Mouse (Mus musculus): ENCODE measurements around the gene Marveld2. TPM values are rescaled to one million over a fixed set of nuclear protein-coding genes. Genes with fewer than 3 reads are reported as not detected.
A peak's percentile ranks its signal among the peaks of the same experiment; 100 is the strongest.

Marveld2 gene
- 8.6 and 9.4 TPM in 2 replicates for polyA plus RNA-seq (2015; fragmentation: Nextera tagmentation; extraction: Ambion mirVana)

DNA sequence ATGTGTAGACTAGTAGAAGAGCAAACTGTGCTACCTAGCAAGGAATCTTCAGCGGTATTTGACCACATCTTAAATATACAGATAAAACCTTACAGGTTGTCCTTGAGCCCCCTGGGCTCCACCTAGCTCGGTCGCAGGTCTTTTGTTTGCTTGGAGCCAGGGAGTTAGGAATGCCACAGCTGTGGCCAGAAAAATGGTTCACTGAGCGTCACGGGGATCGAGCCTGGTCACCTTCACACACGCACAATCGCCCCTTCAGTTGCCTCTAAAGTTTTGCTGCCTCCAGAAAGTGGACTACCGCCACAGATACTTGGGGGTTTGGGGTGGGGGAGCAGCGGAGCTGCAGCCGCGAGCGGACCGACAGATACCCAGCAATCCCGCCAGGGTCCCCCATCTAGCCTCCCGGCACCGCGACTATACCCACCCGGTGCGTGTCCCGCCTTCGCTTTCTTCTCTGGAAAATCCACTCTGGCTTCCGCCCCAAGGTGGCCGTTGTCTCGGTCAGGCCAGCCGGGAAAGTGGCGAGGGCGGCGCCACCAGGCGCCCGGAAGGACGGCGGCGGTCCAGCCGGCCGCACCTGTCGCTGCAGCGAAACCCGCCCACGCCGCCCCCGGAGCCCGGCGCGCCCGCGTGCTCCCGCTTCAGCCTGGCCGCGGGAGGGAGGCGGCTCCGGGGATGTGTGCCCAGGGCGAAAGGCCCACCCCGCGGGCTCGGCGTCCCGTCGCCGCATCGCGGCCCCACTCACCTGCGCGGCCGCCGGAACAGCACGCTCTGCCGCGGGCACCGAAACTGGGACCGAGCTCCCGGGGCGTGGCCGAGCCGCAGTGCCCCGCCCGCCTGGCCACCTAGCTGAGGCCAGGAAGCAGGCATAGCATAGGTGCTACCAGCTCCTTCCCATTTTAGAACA lies at the start of gene Marveld2:
TSS of gene Marveld2 (minus strand) at position 791 of the 907 bp plus-strand sequence.
- peak within 1 kb of the TSS; percentile 93 for H3K4me2 ChIP-seq (ENCODE audit: low read depth, low read length)
- no peaks in the 10 kb centered on the region for H3K4me1 ChIP-seq (ENCODE audit: insufficient read depth)
- peak; percentile 67 for DNase-seq
- WGBS (ENCODE audit: insufficient replicate concordance) = 3% methylated on average over 60 of the region's 77 CpGs
- no peaks in the 10 kb centered on the region for H3K9me3 ChIP-seq (ENCODE audit: low read length)
- no peaks in the 10 kb centered on the region for H3K27me3 ChIP-seq (ENCODE audit: insufficient read depth, low read length)
- TF ChIP-seq EP300 (IDR thresholded peaks at IDR 0.05; ENCODE audit: low read depth) = no peak
- no peak; the same call in 1 of the 2 replicates for TF ChIP-seq CTCF (IDR thresholded peaks at IDR 0.05; ENCODE audit: low read depth)
- peak within 1 kb of the TSS; percentile 79 for H3K4me3 ChIP-seq (ENCODE audit: low read depth, low read length)
- peak; percentile 90 for ATAC-seq
- H3K27ac ChIP-seq (ENCODE audit: low read depth) = peak within 1 kb of the TSS; percentile 81
- peaks cover 28% of the 10 kb centered on the region for H3K36me3 ChIP-seq (replicated peaks; ENCODE audit: insufficient read depth, low read length)
- H3K9ac ChIP-seq (replicated peaks) = peak within 1 kb of the TSS; percentile 73

DNA sequence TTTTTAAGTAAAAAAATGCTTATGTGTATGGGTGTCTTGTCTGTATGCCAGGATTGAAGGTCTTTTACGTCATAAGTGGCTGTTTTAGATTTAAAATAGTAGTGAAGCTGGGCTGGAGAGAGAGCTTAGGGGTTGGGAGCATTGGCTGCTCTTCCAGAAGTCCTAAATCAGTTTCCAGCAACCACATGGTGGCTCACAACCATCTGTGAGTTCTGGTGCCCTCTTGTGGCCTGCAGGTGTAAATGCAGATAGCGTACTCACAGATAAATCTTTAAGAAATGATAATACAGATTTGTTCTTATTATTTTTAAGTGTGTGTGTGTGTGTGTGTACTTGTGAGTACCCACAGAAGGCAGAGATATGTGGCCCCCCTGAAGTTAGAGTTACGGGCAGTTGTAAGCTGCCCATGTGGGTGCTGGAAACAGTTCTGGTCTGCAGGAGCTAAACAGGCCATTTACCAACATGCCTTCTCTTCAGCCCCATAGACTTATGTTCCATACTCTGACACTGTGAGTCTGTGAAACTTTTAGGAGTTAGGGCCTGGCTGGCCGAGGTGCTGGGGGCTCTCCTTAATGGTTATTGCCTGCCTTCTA lies 43.2 kb upstream of the Marveld2 start:
- H3K4me3 ChIP-seq (ENCODE audit: low read depth, low read length) = no peak overlapping the region
- DNase-seq (peak; percentile 79), ATAC-seq (no peak)
- no peaks in the 10 kb centered on the region for H3K27me3 ChIP-seq (ENCODE audit: insufficient read depth, low read length)
- no peaks in the 10 kb centered on the region for H3K4me1 ChIP-seq (ENCODE audit: insufficient read depth)
- H3K27ac ChIP-seq (ENCODE audit: low read depth) = no peak overlapping the region
- no peaks in the 10 kb centered on the region for H3K9me3 ChIP-seq (ENCODE audit: low read length)
- H3K4me2 ChIP-seq (ENCODE audit: low read depth, low read length) = no peak overlapping the region
- no peak overlapping the region for H3K9ac ChIP-seq (replicated peaks)
- TF ChIP-seq CTCF (IDR thresholded peaks at IDR 0.05; ENCODE audit: low read depth) = peak; percentile 93
- TF ChIP-seq EP300 (IDR thresholded peaks at IDR 0.05; ENCODE audit: low read depth) = no peak
- H3K36me3 ChIP-seq (replicated peaks; ENCODE audit: insufficient read depth, low read length) = peaks cover 8% of the 10 kb centered on the region
- 28% methylated on average over 4 of the region's 4 CpGs for WGBS (ENCODE audit: insufficient replicate concordance)

DNA sequence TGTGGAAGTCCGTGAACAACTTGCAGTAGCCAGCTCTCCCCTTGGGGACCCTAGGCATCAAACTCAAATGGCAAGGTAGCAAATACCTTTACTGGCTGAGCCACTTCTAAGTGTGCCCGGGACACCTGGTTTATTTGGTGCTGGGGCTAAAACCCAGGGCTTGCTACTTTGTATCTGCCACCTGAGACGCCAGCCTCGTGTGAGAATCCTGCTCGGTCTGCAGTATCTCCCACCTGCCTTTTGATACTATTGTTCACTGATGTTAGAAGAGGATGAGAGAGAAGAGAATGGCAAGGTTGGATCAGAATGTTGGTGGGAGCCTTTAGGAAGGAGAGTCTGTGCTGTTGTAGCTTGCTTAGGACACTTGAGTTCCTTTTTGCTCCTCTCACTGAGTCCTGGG lies 41.3 kb upstream of the Marveld2 start:
- 91% methylated on average over 5 of the region's 5 CpGs for WGBS (ENCODE audit: insufficient replicate concordance)
- H3K4me3 ChIP-seq (ENCODE audit: low read depth, low read length) = no peak overlapping the region
- no peaks in the 10 kb centered on the region for H3K27me3 ChIP-seq (ENCODE audit: insufficient read depth, low read length)
- no peak overlapping the region for H3K4me2 ChIP-seq (ENCODE audit: low read depth, low read length)
- H3K36me3 ChIP-seq (replicated peaks; ENCODE audit: insufficient read depth, low read length) = peaks cover 8% of the 10 kb centered on the region; the same call in 1 of the 2 replicates
- TF ChIP-seq CTCF (IDR thresholded peaks at IDR 0.05; ENCODE audit: low read depth) (no peak), EP300 (IDR thresholded peaks at IDR 0.05; ENCODE audit: low read depth) (no peak)
- ATAC-seq (no peak), DNase-seq (no peak)
- H3K9me3 ChIP-seq (ENCODE audit: low read length) = no peaks in the 10 kb centered on the region
- no peak overlapping the region for H3K27ac ChIP-seq (ENCODE audit: low read depth)
- no peaks in the 10 kb centered on the region for H3K4me1 ChIP-seq (ENCODE audit: insufficient read depth)
- H3K9ac ChIP-seq (replicated peaks) = no peak overlapping the region

DNA sequence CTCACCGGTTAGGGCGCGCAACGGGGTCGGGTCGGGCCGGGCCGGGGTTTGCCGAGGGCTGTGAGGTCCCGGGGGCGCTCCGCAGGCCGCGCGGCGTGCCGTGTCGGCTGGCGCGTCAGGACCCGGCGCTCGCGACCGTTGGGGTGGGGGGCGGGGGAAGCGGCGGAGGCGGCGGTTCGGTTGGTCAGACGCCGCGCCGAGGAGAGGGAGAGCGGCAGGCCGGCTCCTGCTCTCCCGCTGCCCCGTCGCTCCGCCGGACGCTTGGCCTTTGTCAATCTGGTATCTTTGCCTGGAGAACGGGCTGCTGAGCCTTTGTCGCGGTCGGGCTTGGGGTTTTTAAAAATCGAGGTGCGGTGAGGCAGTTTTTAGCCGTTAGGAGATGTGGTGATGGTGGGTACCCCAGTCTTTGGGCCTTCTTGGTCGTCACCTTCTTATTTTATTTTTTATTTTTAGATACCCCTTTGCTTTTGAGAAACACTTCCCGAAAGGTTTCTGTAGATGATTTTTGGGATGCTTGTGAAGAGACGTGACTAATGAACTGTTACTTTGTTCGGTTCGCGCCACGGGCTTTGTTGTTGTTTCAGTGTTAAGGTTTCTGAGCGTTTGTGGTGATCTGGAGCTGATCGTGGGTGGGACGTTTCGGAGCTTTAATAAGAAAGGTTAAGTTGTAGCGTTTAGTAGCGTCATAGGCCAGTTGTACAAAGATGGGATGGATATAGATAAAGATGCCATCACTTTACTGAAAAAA lies 34.8 kb upstream of the Marveld2 start, which contains the start of gene Taf9:
TSS of gene Taf9 (plus strand) at position 141 of the 748 bp plus-strand sequence.
- Histone ChIP-seq H3K4me3 (ENCODE audit: low read depth, low read length) (peak within 1 kb of the TSS; percentile 95), H3K4me1 (ENCODE audit: insufficient read depth) (no peaks in the 10 kb centered on the region; the same call in 1 of the 2 replicates), H3K36me3 (replicated peaks; ENCODE audit: insufficient read depth, low read length) (peaks cover 6% of the 10 kb centered on the region; the same call in 1 of the 2 replicates), H3K27me3 (ENCODE audit: insufficient read depth, low read length) (no peaks in the 10 kb centered on the region), H3K4me2 (ENCODE audit: low read depth, low read length) (peak within 1 kb of the TSS; percentile 87), H3K27ac (ENCODE audit: low read depth) (peak within 1 kb of the TSS; percentile 92), H3K9ac (replicated peaks) (peak within 1 kb of the TSS; percentile 88), H3K9me3 (ENCODE audit: low read length) (no peaks in the 10 kb centered on the region)
- TF ChIP-seq CTCF (IDR thresholded peaks at IDR 0.05; ENCODE audit: low read depth) (no peak), EP300 (IDR thresholded peaks at IDR 0.05; ENCODE audit: low read depth) (no peak)
- WGBS (ENCODE audit: insufficient replicate concordance) = under 1% methylated on average over 58 of the region's 63 CpGs
- ATAC-seq (peak; percentile 66), DNase-seq (no peak)

DNA sequence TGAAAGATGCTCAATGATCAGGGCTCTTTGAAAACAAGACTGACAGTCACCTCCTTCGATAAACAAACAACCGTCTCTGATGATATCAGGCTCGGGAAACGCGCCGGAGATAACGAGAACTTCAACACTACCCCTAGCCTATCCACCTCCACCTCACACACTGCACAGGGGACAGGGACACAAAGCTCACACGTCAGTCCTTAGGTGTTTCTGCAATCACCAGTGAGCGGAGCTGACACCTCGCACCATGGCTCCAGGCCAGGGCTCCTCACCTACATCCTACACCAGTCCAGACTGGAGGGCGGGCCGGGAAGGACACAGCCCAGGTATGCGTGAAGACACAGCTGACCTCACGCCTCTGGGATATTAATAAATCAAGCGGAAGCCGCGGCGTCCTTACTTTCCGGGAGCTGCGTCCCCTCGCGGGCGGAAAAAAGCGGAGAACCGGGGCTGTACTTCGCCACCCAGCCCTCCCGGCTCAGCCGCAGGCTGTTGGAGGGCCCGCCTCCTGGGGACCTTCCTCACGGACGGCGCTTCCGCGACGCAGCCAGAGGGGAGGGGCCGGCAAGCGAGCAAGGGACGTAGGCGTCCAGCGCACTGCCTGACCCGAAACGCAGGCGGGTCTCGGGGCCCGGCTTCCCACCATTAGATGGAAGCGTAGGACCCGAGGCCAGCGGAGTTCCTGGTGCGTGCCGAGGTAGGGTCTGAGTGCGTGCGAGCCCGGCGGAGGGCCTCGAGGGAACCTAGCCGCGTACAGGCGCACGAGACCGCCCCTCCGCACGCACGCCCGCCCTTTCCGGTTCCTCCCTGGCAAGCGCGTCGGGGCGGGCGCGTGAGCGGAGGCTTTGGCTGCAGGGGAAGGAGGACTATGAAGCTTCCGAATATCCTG lies 34.0 kb upstream of the Marveld2 start, which contains the start of the genes Ak6 and Rad17:
TSS of gene Ak6 (plus strand) at position 430 of the 889 bp plus-strand sequence.
TSS of gene Rad17 (minus strand) at position 502 of the 889 bp plus-strand sequence.
- Histone ChIP-seq H3K4me1 (ENCODE audit: insufficient read depth) (no peaks in the 10 kb centered on the region; the same call in 1 of the 2 replicates), H3K9me3 (ENCODE audit: low read length) (no peaks in the 10 kb centered on the region), H3K27ac (ENCODE audit: low read depth) (peak within 1 kb of the TSS; percentile 92), H3K4me2 (ENCODE audit: low read depth, low read length) (peak within 1 kb of the TSS; percentile 87), H3K4me3 (ENCODE audit: low read depth, low read length) (peak within 1 kb of the TSS; percentile 95), H3K36me3 (replicated peaks; ENCODE audit: insufficient read depth, low read length) (peaks cover 7% of the 10 kb centered on the region; the same call in 1 of the 2 replicates), H3K27me3 (ENCODE audit: insufficient read depth, low read length) (no peaks in the 10 kb centered on the region), H3K9ac (replicated peaks) (peak within 1 kb of the TSS; percentile 88)
- TF ChIP-seq CTCF (IDR thresholded peaks at IDR 0.05; ENCODE audit: low read depth) = peak; percentile 41
- TF ChIP-seq EP300 (IDR thresholded peaks at IDR 0.05; ENCODE audit: low read depth) = peak; percentile 84
- peak; percentile 96 for DNase-seq
- peak; percentile 97 for ATAC-seq
- WGBS (ENCODE audit: insufficient replicate concordance) = under 1% methylated on average over 69 of the region's 73 CpGs

All from liver, postnatal 0 days (tissue).